In genomic region chr3:129209771-129210170, GRCm38 (mm10) we compare ENCODE assay signal across 25 mouse cellular contexts. TPM values are rescaled to one million over a fixed set of nuclear protein-coding genes. Genes with fewer than 3 reads are reported as not detected.
A peak's percentile ranks its signal among the peaks of the same experiment; 100 is the strongest.
DNase-seq lines count a peak whose midpoint lies in the region; ATAC-seq and TF ChIP-seq lines count a peak whose summit lies in the region.
"Had no signal": no experiment of that assay in that cellular context is flagged by ENCODE, and none has a peak within 500 bp of the region (broad histone marks: within the 10 kb centered on the region; RNA-seq: fewer than 3 reads in every experiment).

No protein-coding gene starts in this region.

- no peak overlapping the region for H3K4me2 ChIP-seq in forebrain, postnatal 0 days (ENCODE audit: low read depth)
- no peak overlapping the region for H3K4me2 ChIP-seq in forebrain, embryonic 12.5 days
- H3K4me2 ChIP-seq in intestine, embryonic 14.5 days (ENCODE audit: low read length) = no peak overlapping the region
- no peak overlapping the region for H3K4me2 ChIP-seq in intestine, embryonic 16.5 days (ENCODE audit: low read depth, low read length)
- H3K4me2 ChIP-seq in neural tube, embryonic 15.5 days = no peak overlapping the region
- H3K4me2 ChIP-seq: heart, embryonic 11.5 days; hindbrain, embryonic 14.5 days had no signal

- under 1% methylated on average over 4 of the region's 4 CpGs for WGBS in forebrain, postnatal 0 days
- 2% methylated on average over 4 of the region's 4 CpGs for WGBS in forebrain, embryonic 12.5 days
- 22% methylated on average over 4 of the region's 4 CpGs for WGBS in intestine, embryonic 14.5 days
- 33% methylated on average over 4 of the region's 4 CpGs for WGBS in intestine, embryonic 16.5 days
- 4% methylated on average over 4 of the region's 4 CpGs for WGBS in neural tube, embryonic 15.5 days
- under 1% methylated on average over 4 of the region's 4 CpGs for WGBS in limb, embryonic 10.5 days

- no peak overlapping the region for H3K4me3 ChIP-seq in forebrain, postnatal 0 days (ENCODE audit: low read depth, low read length)
- no peak overlapping the region for H3K4me3 ChIP-seq in forebrain, embryonic 12.5 days (replicated peaks)
- no peak overlapping the region for H3K4me3 ChIP-seq in intestine, embryonic 14.5 days (ENCODE audit: low read depth, low read length)
- no peak overlapping the region for H3K4me3 ChIP-seq in intestine, embryonic 16.5 days (ENCODE audit: low read length)
- H3K4me3 ChIP-seq in neural tube, embryonic 15.5 days (replicated peaks) = no peak overlapping the region
- no peak overlapping the region for H3K4me3 ChIP-seq in limb, embryonic 10.5 days
- H3K4me3 ChIP-seq: gastrocnemius, adult 2 months; heart, adult 2 months had no signal

- no peak for TF ChIP-seq CTCF in forebrain, postnatal 0 days (IDR thresholded peaks at IDR 0.05; ENCODE audit: low read depth)

- H3K27me3 ChIP-seq in forebrain, postnatal 0 days (ENCODE audit: insufficient read depth, low read length) = peaks cover 92% of the 10 kb centered on the region
- H3K27me3 ChIP-seq in forebrain, embryonic 12.5 days = peaks cover 92% of the 10 kb centered on the region
- peaks cover 93% of the 10 kb centered on the region for H3K27me3 ChIP-seq in intestine, embryonic 14.5 days (replicated peaks; ENCODE audit: control insufficient read depth, insufficient read depth, low read length)
- peaks cover 35% of the 10 kb centered on the region; the same call in 1 of the 2 replicates for H3K27me3 ChIP-seq in intestine, embryonic 16.5 days (replicated peaks; ENCODE audit: control insufficient read depth, insufficient read depth, low read length)
- peaks cover 94% of the 10 kb centered on the region for H3K27me3 ChIP-seq in neural tube, embryonic 15.5 days (replicated peaks)
- peaks cover 99% of the 10 kb centered on the region for H3K27me3 ChIP-seq in limb, embryonic 10.5 days (ENCODE audit: low read depth, poor library complexity, severe bottlenecking)
- H3K27me3 ChIP-seq: CH12.LX, Patski had no signal

- no peak for ATAC-seq in forebrain, postnatal 0 days
- no peak for ATAC-seq in forebrain, embryonic 12.5 days (ENCODE audit: low FRiP score)
- ATAC-seq in intestine, embryonic 14.5 days (replicated peaks; ENCODE audit: low FRiP score, low TSS enrichment, low read depth) = no peak
- ATAC-seq in intestine, embryonic 16.5 days = no peak
- ATAC-seq in neural tube, embryonic 15.5 days (ENCODE audit: low FRiP score) = no peak
- ATAC-seq: forebrain, embryonic 16.5 days; hindbrain, postnatal 0 days; inflammation-experienced regulatory T-cells, adult 6 months; Patski had no signal

- H3K36me3 ChIP-seq in forebrain, postnatal 0 days (ENCODE audit: insufficient read depth) = no peaks in the 10 kb centered on the region
- H3K36me3 ChIP-seq in forebrain, embryonic 12.5 days (replicated peaks) = no peaks in the 10 kb centered on the region
- no peaks in the 10 kb centered on the region for H3K36me3 ChIP-seq in intestine, embryonic 14.5 days (ENCODE audit: control insufficient read depth, insufficient read depth, low read length)
- no peaks in the 10 kb centered on the region for H3K36me3 ChIP-seq in intestine, embryonic 16.5 days (ENCODE audit: control insufficient read depth, insufficient read depth, low read length)
- no peaks in the 10 kb centered on the region for H3K36me3 ChIP-seq in neural tube, embryonic 15.5 days
- no peaks in the 10 kb centered on the region for H3K36me3 ChIP-seq in limb, embryonic 10.5 days
- H3K36me3 ChIP-seq: G1E had no signal

- DNase-seq in forebrain, postnatal 0 days = peak; percentile 4
- DNase-seq in intestine, embryonic 14.5 days (ENCODE audit: low spot score) = peak; percentile 49
- peak; percentile 49 for DNase-seq in neural tube, embryonic 10.5 days (ENCODE audit: extremely low spot score, low spot score)
- DNase-seq in limb, embryonic 10.5 days (ENCODE audit: low spot score) = peak; percentile 32
- DNase-seq: adrenal gland, postnatal 10 days; adrenal gland, postnatal 36 days; B cell, adult 2 months; cerebellum, adult 18-20 months; cerebellum, adult 9-10 months; cerebellum, postnatal 14 days; gastrocnemius, adult 2 months; gastrocnemius, postnatal 14 days; heart, adult 2 months had no signal

- no peak overlapping the region for H3K27ac ChIP-seq in forebrain, postnatal 0 days (ENCODE audit: low read depth, low read length)
- no peak overlapping the region for H3K27ac ChIP-seq in forebrain, embryonic 12.5 days
- no peak overlapping the region for H3K27ac ChIP-seq in intestine, embryonic 14.5 days (ENCODE audit: low read depth)
- H3K27ac ChIP-seq in intestine, embryonic 16.5 days (ENCODE audit: low read length) = no peak overlapping the region
- no peak overlapping the region for H3K27ac ChIP-seq in neural tube, embryonic 15.5 days (replicated peaks)
- H3K27ac ChIP-seq in limb, embryonic 10.5 days = no peak overlapping the region
- H3K27ac ChIP-seq: gastrocnemius, adult 2 months; heart, adult 2 months; hindbrain, embryonic 14.5 days; hindbrain, postnatal 0 days had no signal

- H3K4me1 ChIP-seq in forebrain, postnatal 0 days (ENCODE audit: insufficient read depth) = peaks cover 3% of the 10 kb centered on the region; the same call in 1 of the 2 replicates
- peaks cover 18% of the 10 kb centered on the region for H3K4me1 ChIP-seq in forebrain, embryonic 12.5 days
- peaks cover 6% of the 10 kb centered on the region; the same call in 1 of the 2 replicates for H3K4me1 ChIP-seq in intestine, embryonic 14.5 days (replicated peaks; ENCODE audit: control insufficient read depth, insufficient read depth, low read length)
- H3K4me1 ChIP-seq in intestine, embryonic 16.5 days (ENCODE audit: control insufficient read depth, insufficient read depth, low read length) = no peaks in the 10 kb centered on the region
- H3K4me1 ChIP-seq in neural tube, embryonic 15.5 days = peaks cover 17% of the 10 kb centered on the region
- H3K4me1 ChIP-seq in limb, embryonic 10.5 days = peaks cover 32% of the 10 kb centered on the region

- H3K9me3 ChIP-seq in forebrain, postnatal 0 days (ENCODE audit: low read length) = no peaks in the 10 kb centered on the region
- H3K9me3 ChIP-seq in forebrain, embryonic 12.5 days = no peaks in the 10 kb centered on the region
- no peaks in the 10 kb centered on the region for H3K9me3 ChIP-seq in intestine, embryonic 14.5 days (ENCODE audit: control insufficient read depth, low read length)
- no peaks in the 10 kb centered on the region for H3K9me3 ChIP-seq in intestine, embryonic 16.5 days (ENCODE audit: control insufficient read depth, low read length)
- H3K9me3 ChIP-seq in neural tube, embryonic 15.5 days (replicated peaks) = no peaks in the 10 kb centered on the region
- H3K9me3 ChIP-seq in limb, embryonic 10.5 days (replicated peaks) = no peaks in the 10 kb centered on the region

- H3K9ac ChIP-seq in forebrain, postnatal 0 days = no peak overlapping the region
- H3K9ac ChIP-seq in forebrain, embryonic 12.5 days = no peak overlapping the region
- H3K9ac ChIP-seq in intestine, embryonic 14.5 days (ENCODE audit: low read length) = no peak overlapping the region
- no peak overlapping the region for H3K9ac ChIP-seq in intestine, embryonic 16.5 days (ENCODE audit: low read depth, low read length)
- no peak overlapping the region for H3K9ac ChIP-seq in neural tube, embryonic 15.5 days (replicated peaks)
- H3K9ac ChIP-seq: hindbrain, embryonic 14.5 days had no signal

RNA-seq across cellular contexts. Expression of gene Pitx2, which starts 10.1 kb away (rescaled TPM):
- total RNA-seq in forebrain, postnatal 0 days (2014; rRNA removed) = 2.1 and 10.5 TPM in 2 replicates
- 2.5 and 7.2 TPM in 2 replicates for polyA plus RNA-seq in forebrain, postnatal 0 days (2015; fragmentation: Nextera tagmentation; extraction: Ambion mirVana)
- polyA plus RNA-seq in forebrain, embryonic 12.5 days (2016; fragmentation: Nextera tagmentation; extraction: Ambion mirVana) = 15.9 and 28.3 TPM in 2 replicates
- polyA plus RNA-seq in intestine, embryonic 14.5 days (2014; fragmentation: Nextera tagmentation; extraction: Ambion mirVana) = 35.6 and 48.0 TPM in 2 replicates
- 28.1 and 29.0 TPM in 2 replicates for polyA plus RNA-seq in intestine, embryonic 16.5 days (2015; fragmentation: Nextera tagmentation; extraction: Ambion mirVana)
- 5.1 and 5.2 TPM in 2 replicates for polyA plus RNA-seq in neural tube, embryonic 15.5 days (2015; fragmentation: Nextera tagmentation; extraction: Ambion mirVana)
- 25.6 and 39.1 TPM in 2 replicates for polyA plus RNA-seq in limb, embryonic 10.5 days (2016; fragmentation: Nextera tagmentation; extraction: Ambion mirVana)
- total RNA-seq: adrenal gland, postnatal 36 days; CH12.LX had no signal
- polyA plus RNA-seq: frontal cortex, adult 2 months; G1E had no signal
